ENCODE assay signal across 15 mouse cellular contexts in the genomic region with DNA sequence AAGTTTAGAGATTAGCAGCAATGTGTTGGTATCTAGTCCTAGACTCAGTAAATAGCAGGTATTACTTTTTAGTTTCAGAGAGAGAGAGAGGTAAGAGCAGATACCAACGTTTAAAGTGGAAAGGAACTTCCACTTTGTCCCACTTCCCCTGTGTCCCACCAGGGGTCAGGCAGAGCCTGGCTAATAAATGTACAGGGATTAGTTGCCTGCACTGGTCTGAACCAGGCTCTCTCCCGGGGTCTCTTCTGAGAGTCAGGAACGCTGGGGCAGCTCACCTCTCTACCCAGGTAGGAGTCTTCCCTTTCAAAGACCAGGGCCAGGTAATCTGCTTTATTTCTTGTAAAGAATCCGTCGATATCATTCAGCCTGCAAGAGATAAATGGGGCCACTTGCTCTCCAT. TPM values are rescaled to one million over a fixed set of nuclear protein-coding genes. Genes with fewer than 3 reads are reported as not detected.
DNase-seq lines count a peak whose midpoint lies in the region; ATAC-seq and TF ChIP-seq lines count a peak whose summit lies in the region.
"Had no signal": no experiment of that assay in that cellular context is flagged by ENCODE, and none has a peak within 500 bp of the region (broad histone marks: within the 10 kb centered on the region; RNA-seq: fewer than 3 reads in every experiment).

No protein-coding gene starts in this region.

- H3K36me3 ChIP-seq in heart, postnatal 0 days (replicated peaks; ENCODE audit: control insufficient read depth, insufficient read depth, low read length): peaks cover 69% of the 10 kb centered on the region
- H3K36me3 ChIP-seq in midbrain, embryonic 11.5 days (ENCODE audit: control insufficient read depth, insufficient read depth, low read length): peaks cover 3% of the 10 kb centered on the region; the same call in 1 of the 2 replicates
- peaks cover 47% of the 10 kb centered on the region for H3K36me3 ChIP-seq in midbrain, embryonic 10.5 days
- H3K36me3 ChIP-seq in small intestine, adult 2 months (ENCODE audit: control insufficient read depth, insufficient read depth, low read length): peaks cover 26% of the 10 kb centered on the region
- H3K36me3 ChIP-seq in thymus, adult 2 months (ENCODE audit: control insufficient read depth, insufficient read depth, low read length): no peaks in the 10 kb centered on the region

- H3K4me3 ChIP-seq in heart, postnatal 0 days (ENCODE audit: low read depth, low read length): no peak overlapping the region
- H3K4me3 ChIP-seq in midbrain, embryonic 11.5 days (ENCODE audit: low read depth, low read length): no peak overlapping the region
- no peak overlapping the region for H3K4me3 ChIP-seq in midbrain, embryonic 10.5 days
- no peak overlapping the region for H3K4me3 ChIP-seq in bone marrow macrophage, adult 2 months (ENCODE audit: insufficient read depth, low read length)
- H3K4me3 ChIP-seq in small intestine, adult 2 months (ENCODE audit: low read depth, low read length): no peak overlapping the region
- no peak overlapping the region for H3K4me3 ChIP-seq in thymus, adult 2 months (ENCODE audit: control insufficient read depth, insufficient read depth, low read length)
- H3K4me3 ChIP-seq: forebrain, embryonic 12.5 days had no signal

- no peak for DNase-seq in heart, postnatal 0 days (ENCODE audit: low spot score)
- no peak for DNase-seq in heart, adult 11 months
- DNase-seq in midbrain, embryonic 11.5 days (ENCODE audit: low spot score, missing footprints): peak; percentile 78
- no peak for DNase-seq in midbrain, embryonic 10.5 days (ENCODE audit: low spot score)
- DNase-seq in right cerebral cortex, adult 2 months (ENCODE audit: low spot score in 2 of 2): no peak
- no peak for DNase-seq in thymus, adult 2 months
- DNase-seq: adrenal gland, postnatal 36 days; right cerebral cortex, adult 18-20 months had no signal

- no peak for ATAC-seq in heart, postnatal 0 days (ENCODE audit: insufficient read depth, low read depth)
- ATAC-seq in midbrain, embryonic 11.5 days (ENCODE audit: low FRiP score): no peak
- ATAC-seq: hindbrain, embryonic 16.5 days had no signal

- no peaks in the 10 kb centered on the region; the same call in 1 of the 2 replicates for H3K4me1 ChIP-seq in heart, postnatal 0 days (ENCODE audit: control insufficient read depth, insufficient read depth)
- no peaks in the 10 kb centered on the region; the same call in 1 of the 2 replicates for H3K4me1 ChIP-seq in midbrain, embryonic 11.5 days (ENCODE audit: control insufficient read depth, insufficient read depth, low read length)
- H3K4me1 ChIP-seq in midbrain, embryonic 10.5 days: peaks cover 12% of the 10 kb centered on the region
- H3K4me1 ChIP-seq in bone marrow macrophage, adult 2 months (ENCODE audit: control insufficient read depth, insufficient read depth, low read length): no peaks in the 10 kb centered on the region; the same call in 1 of the 2 replicates
- peaks cover 3% of the 10 kb centered on the region; the same call in 1 of the 2 replicates for H3K4me1 ChIP-seq in small intestine, adult 2 months (ENCODE audit: control insufficient read depth, insufficient read depth, insufficient read length, low read length)
- H3K4me1 ChIP-seq in thymus, adult 2 months (replicated peaks; ENCODE audit: control insufficient read depth, insufficient read depth, low read length): peaks cover 3% of the 10 kb centered on the region

- TF ChIP-seq POLR2A in bone marrow macrophage, adult 2 months (IDR thresholded peaks at IDR 0.05; ENCODE audit: borderline replicate concordance, low read depth, low read length): no peak
- no peak for TF ChIP-seq POLR2A in small intestine, adult 2 months (IDR thresholded peaks at IDR 0.05; ENCODE audit: low read depth, low read length)
- TF ChIP-seq POLR2A in thymus, adult 2 months (IDR thresholded peaks at IDR 0.05; ENCODE audit: control insufficient read depth, extremely low read depth, insufficient read depth, low read length, poor library complexity): no peak

- WGBS in heart, postnatal 0 days: 55% methylated on average over 5 of the region's 5 CpGs
- WGBS in midbrain, embryonic 11.5 days: 67% methylated on average over 5 of the region's 5 CpGs
- 70% methylated on average over 5 of the region's 5 CpGs for WGBS in midbrain, embryonic 10.5 days
- WGBS in small intestine, adult 2 months: 65% methylated on average over 5 of the region's 5 CpGs
- 74% methylated on average over 5 of the region's 5 CpGs for WGBS in thymus, adult 2 months

- H3K4me2 ChIP-seq in heart, postnatal 0 days (ENCODE audit: low read depth, low read length): no peak overlapping the region
- H3K4me2 ChIP-seq in midbrain, embryonic 11.5 days: no peak overlapping the region
- H3K4me2 ChIP-seq: forebrain, embryonic 12.5 days; heart, embryonic 11.5 days had no signal

- TF ChIP-seq CTCF in heart, postnatal 0 days (IDR thresholded peaks at IDR 0.05; ENCODE audit: low read depth): peak; percentile 56
- peak; percentile 29; the same call in 1 of the 2 replicates for TF ChIP-seq CTCF in bone marrow macrophage, adult 2 months (IDR thresholded peaks at IDR 0.05; ENCODE audit: low read depth, low read length)
- TF ChIP-seq CTCF in small intestine, adult 2 months (IDR thresholded peaks at IDR 0.05; ENCODE audit: extremely low read depth, insufficient read length, insufficient replicate concordance, low read depth, low read length): peak; percentile 33; the same call in 1 of the 2 replicates
- TF ChIP-seq CTCF in thymus, adult 2 months (IDR thresholded peaks at IDR 0.05; ENCODE audit: borderline replicate concordance, control insufficient read depth, extremely low read depth, insufficient read depth, low read length, poor library complexity): no peak

- H3K9ac ChIP-seq in heart, postnatal 0 days (replicated peaks; ENCODE audit: low read depth, low read length): no peak overlapping the region
- no peak overlapping the region for H3K9ac ChIP-seq in midbrain, embryonic 11.5 days (ENCODE audit: low read length)
- H3K9ac ChIP-seq: forebrain, embryonic 12.5 days had no signal

- H3K27me3 ChIP-seq in heart, postnatal 0 days (ENCODE audit: control insufficient read depth, insufficient read depth, low read length): no peaks in the 10 kb centered on the region
- H3K27me3 ChIP-seq in midbrain, embryonic 11.5 days (ENCODE audit: control insufficient read depth, insufficient read depth, low read length): no peaks in the 10 kb centered on the region
- no peaks in the 10 kb centered on the region for H3K27me3 ChIP-seq in midbrain, embryonic 10.5 days (ENCODE audit: low read depth, poor library complexity, severe bottlenecking)
- no peaks in the 10 kb centered on the region for H3K27me3 ChIP-seq in small intestine, adult 2 months (ENCODE audit: control insufficient read depth, insufficient read depth, low read length)
- no peaks in the 10 kb centered on the region for H3K27me3 ChIP-seq in thymus, adult 2 months (ENCODE audit: control insufficient read depth, insufficient read depth, low read length)
- H3K27me3 ChIP-seq: forebrain, embryonic 12.5 days had no signal

- H3K27ac ChIP-seq in heart, postnatal 0 days (ENCODE audit: low read depth): no peak overlapping the region
- no peak overlapping the region for H3K27ac ChIP-seq in midbrain, embryonic 11.5 days (ENCODE audit: low read depth, low read length)
- no peak overlapping the region for H3K27ac ChIP-seq in midbrain, embryonic 10.5 days (replicated peaks)
- H3K27ac ChIP-seq in bone marrow macrophage, adult 2 months (ENCODE audit: insufficient read depth, low read depth, low read length): no peak overlapping the region
- H3K27ac ChIP-seq in small intestine, adult 2 months (ENCODE audit: insufficient read depth, low read depth, low read length): no peak overlapping the region
- H3K27ac ChIP-seq in thymus, adult 2 months (ENCODE audit: control insufficient read depth, insufficient read depth, low read length): no peak overlapping the region
- H3K27ac ChIP-seq: forebrain, embryonic 12.5 days had no signal

- H3K9me3 ChIP-seq in heart, postnatal 0 days (replicated peaks; ENCODE audit: control insufficient read depth, low read length): no peaks in the 10 kb centered on the region
- H3K9me3 ChIP-seq in midbrain, embryonic 11.5 days (ENCODE audit: control insufficient read depth, low read length): no peaks in the 10 kb centered on the region
- H3K9me3 ChIP-seq in midbrain, embryonic 10.5 days (replicated peaks): peaks cover 5% of the 10 kb centered on the region; the same call in 1 of the 2 replicates
- H3K9me3 ChIP-seq: forebrain, embryonic 12.5 days had no signal

- no peak for TF ChIP-seq EP300 in heart, postnatal 0 days (IDR thresholded peaks at IDR 0.05; ENCODE audit: low read depth)

RNA-seq across cellular contexts. Expression of a gene that starts 20.8 kb away (rescaled TPM):
- total RNA-seq in heart, postnatal 0 days (2014; rRNA removed; ENCODE audit: low replicate concordance): 58.2 and 64.8 TPM in 2 replicates
- 28.1 and 33.2 TPM in 2 replicates for polyA plus RNA-seq in heart, postnatal 0 days (2015; fragmentation: Nextera tagmentation; extraction: Ambion mirVana)
- 6.6 and 6.8 TPM in 2 replicates for polyA plus RNA-seq in midbrain, embryonic 11.5 days (2014; fragmentation: Nextera tagmentation; extraction: Ambion mirVana)
- polyA plus RNA-seq in midbrain, embryonic 10.5 days (2016; fragmentation: Nextera tagmentation; extraction: Ambion mirVana): 18.0 and 24.2 TPM in 2 replicates
- polyA plus RNA-seq in bone marrow macrophage, adult 2 months (2012; ENCODE audit: insufficient read depth, insufficient read length, missing spikeins): 15.7 and 20.0 TPM in 2 replicates
- polyA plus RNA-seq in small intestine, adult 2 months (2012; rRNA removed): 77.8 and 120 TPM in 2 replicates
- polyA plus RNA-seq in thymus, adult 2 months (2012; rRNA removed): 50.1 and 61.1 TPM in 2 replicates

RNA-seq across cellular contexts. Expression of a gene that starts 40.4 kb away (rescaled TPM):
- not detected in 2 replicates for total RNA-seq in heart, postnatal 0 days (2014; rRNA removed; ENCODE audit: low replicate concordance)
- polyA plus RNA-seq in heart, postnatal 0 days (2015; fragmentation: Nextera tagmentation; extraction: Ambion mirVana): not detected in 2 replicates
- polyA plus RNA-seq in midbrain, embryonic 11.5 days (2014; fragmentation: Nextera tagmentation; extraction: Ambion mirVana): 1.7 and 2.2 TPM in 2 replicates
- 2.2 and 4.6 TPM in 2 replicates for polyA plus RNA-seq in midbrain, embryonic 10.5 days (2016; fragmentation: Nextera tagmentation; extraction: Ambion mirVana)
- not detected in 2 replicates for polyA plus RNA-seq in bone marrow macrophage, adult 2 months (2012; ENCODE audit: insufficient read depth, insufficient read length, missing spikeins)
- polyA plus RNA-seq in small intestine, adult 2 months (2012; rRNA removed): not detected in 2 replicates
- polyA plus RNA-seq in thymus, adult 2 months (2012; rRNA removed): 0.01 TPM in 1 of 2 replicates, not detected in the other
- total RNA-seq: adrenal gland, postnatal 36 days had no signal
- polyA plus RNA-seq: heart, embryonic 11.5 days; liver, embryonic 16.5 days; stomach, embryonic 16.5 days had no signal
